Mouse (Mus musculus) MEL (cell line): ENCODE data around the gene Cbl.

ENCODE experiments used
- CTCF ChIP-seq, 3 experiments: IDR thresholded peaks in 2 of 3; conservative IDR thresholded peaks in 1 of 3; 2 replicates each; pipeline ENCODE4 v1.5.1; 2011 to 2012; ENCODE audit warnings: low read length in 3 of 3, low read depth in 2 of 3, mild to moderate bottlenecking in 2 of 3, improper control_type of control experiment in 1 of 3, inconsistent platforms in 1 of 3, mixed read lengths in 1 of 3, moderate library complexity in 1 of 3; ENCODE audit not compliant: control insufficient read depth in 1 of 3, insufficient read depth in 1 of 3, poor library complexity in 1 of 3, severe bottlenecking in 1 of 3
- POLR2A ChIP-seq, 2 experiments: IDR thresholded peaks; 2 replicates each; pipeline ENCODE4 v1.6.1; 2011 to 2012; ENCODE audit warnings: low read length in 2 of 2, mild to moderate bottlenecking in 2 of 2, control low read depth in 1 of 2, improper control_type of control experiment in 1 of 2, low read depth in 1 of 2, moderate library complexity in 1 of 2; ENCODE audit not compliant: control insufficient read depth in 1 of 2, insufficient read depth in 1 of 2, poor library complexity in 1 of 2

- TF ChIP-seq CTCF (IDR thresholded peaks at IDR 0.05 in 2 of 3, conservative IDR thresholded peaks at IDR 0.05 in 1 of 3; ENCODE audit: control insufficient read depth in 1 of 3, insufficient read depth in 1 of 3, low read depth in 2 of 3, low read length in 3 of 3, poor library complexity in 1 of 3, severe bottlenecking in 1 of 3) (0 out of 6 replicates have a peak, but pooled peaks of 1 of the 3 experiments have one; percentile 8), POLR2A (IDR thresholded peaks at IDR 0.05; ENCODE audit: control insufficient read depth in 1 of 2, insufficient read depth in 1 of 2, low read depth in 1 of 2, low read length in 2 of 2, poor library complexity in 1 of 2) (no peak; a peak in 2 of 4 replicates)
Measured at GRCm38 (mm10) chr9:44267319-44268026, 33.6 kb upstream of the Cbl start.
